Mouse (Mus musculus) c-Kit-positive CD71-positive TER-119-negative erythroid progenitor cells, embryonic 14.5 days (primary cell): ENCODE data around the gene Fcnb.

Experiments
- DNase-seq: peaks from one replicate; pipeline ENCODE4 v3.0.0-alpha.2; 2013; ENCODE audit warnings: low read depth

The Fcnb gene

DNA sequence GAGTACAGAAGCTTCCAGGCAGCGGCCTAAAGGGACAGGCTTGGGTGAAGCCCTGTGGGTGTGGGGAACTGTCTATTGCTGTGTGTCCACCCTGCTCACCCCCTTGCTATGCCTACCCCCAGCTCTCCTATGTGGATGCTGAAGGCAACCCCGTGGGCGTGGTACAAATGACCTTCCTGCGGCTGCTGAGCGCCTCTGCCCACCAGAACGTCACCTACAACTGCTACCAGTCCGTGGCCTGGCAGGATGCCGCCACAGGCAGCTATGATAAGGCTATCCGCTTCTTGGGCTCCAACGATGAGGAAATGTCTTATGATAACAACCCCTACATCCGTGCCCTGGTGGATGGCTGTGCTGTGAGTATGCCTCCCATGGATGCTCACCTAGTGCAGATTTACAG lies 52.2 kb downstream of the Fcnb start:
- peak; percentile 32 for DNase-seq

DNA sequence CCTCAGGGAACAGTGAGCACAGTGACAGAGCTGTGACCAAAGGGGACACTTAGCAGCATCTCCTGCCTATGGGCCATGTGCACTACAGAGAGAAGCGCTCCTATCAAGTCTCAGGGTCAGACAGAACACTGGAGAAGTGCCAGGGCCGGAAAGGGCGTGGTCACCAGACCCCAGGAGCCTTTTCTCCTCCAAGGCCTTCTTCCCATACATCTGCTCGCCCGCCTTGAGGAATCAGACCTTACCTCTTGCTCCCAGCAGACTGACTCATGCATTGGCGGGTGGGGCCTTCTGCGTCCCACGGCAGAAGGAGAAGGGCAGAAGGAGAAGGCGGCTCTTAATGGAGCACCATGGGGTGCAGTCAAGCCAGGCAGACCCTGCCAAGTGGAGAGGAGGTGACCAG lies 52.8 kb downstream of the Fcnb start:
- no peak for DNase-seq
